In genomic region chr13:14613553-14613952, GRCm38 (mm10) we compare ENCODE assay signal across 8 mouse cellular contexts. TPM values are rescaled to one million over a fixed set of nuclear protein-coding genes. Genes with fewer than 3 reads are reported as not detected.
DNase-seq lines count a peak whose midpoint lies in the region; ATAC-seq and TF ChIP-seq lines count a peak whose summit lies in the region.

No protein-coding gene starts in this region.

- peak overlapping the region; percentile 91 for H3K4me3 ChIP-seq in kidney, postnatal 0 days (replicated peaks; ENCODE audit: low read depth, low read length)
- peak overlapping the region; percentile 99 for H3K4me3 ChIP-seq in bone marrow macrophage, adult 2 months (ENCODE audit: insufficient read depth, low read length)
- H3K4me3 ChIP-seq in intestine, embryonic 14.5 days (ENCODE audit: low read depth, low read length): peak overlapping the region; percentile 97

- H3K36me3 ChIP-seq in kidney, postnatal 0 days (ENCODE audit: insufficient read depth, low read length): peaks cover 14% of the 10 kb centered on the region; the same call in 1 of the 2 replicates
- peaks cover 37% of the 10 kb centered on the region for H3K36me3 ChIP-seq in intestine, embryonic 14.5 days (ENCODE audit: control insufficient read depth, insufficient read depth, low read length)

- peak overlapping the region; percentile 66 for H3K27ac ChIP-seq in kidney, postnatal 0 days
- peak overlapping the region; percentile 67 for H3K27ac ChIP-seq in bone marrow macrophage, adult 2 months (ENCODE audit: insufficient read depth, low read depth, low read length)
- peak overlapping the region; percentile 60; the same call in 1 of the 2 replicates for H3K27ac ChIP-seq in intestine, embryonic 14.5 days (ENCODE audit: low read depth)

- under 1% methylated on average over 9 of the region's 9 CpGs for WGBS in kidney, postnatal 0 days
- 1% methylated on average over 9 of the region's 9 CpGs for WGBS in intestine, embryonic 14.5 days

- H3K4me2 ChIP-seq in kidney, postnatal 0 days (ENCODE audit: low read length): peak overlapping the region; percentile 63
- H3K4me2 ChIP-seq in intestine, embryonic 14.5 days (ENCODE audit: low read length): peak overlapping the region; percentile 60

- H3K9me3 ChIP-seq in kidney, postnatal 0 days (replicated peaks; ENCODE audit: low read length): no peaks in the 10 kb centered on the region
- no peaks in the 10 kb centered on the region for H3K9me3 ChIP-seq in intestine, embryonic 14.5 days (ENCODE audit: control insufficient read depth, low read length)

- H3K27me3 ChIP-seq in kidney, postnatal 0 days (ENCODE audit: insufficient read depth, low read length): no peaks in the 10 kb centered on the region
- H3K27me3 ChIP-seq in intestine, embryonic 14.5 days (replicated peaks; ENCODE audit: control insufficient read depth, insufficient read depth, low read length): no peaks in the 10 kb centered on the region

- TF ChIP-seq CTCF in kidney, postnatal 0 days (IDR thresholded peaks at IDR 0.05; ENCODE audit: low read depth): no peak
- TF ChIP-seq CTCF in bone marrow macrophage, adult 2 months (IDR thresholded peaks at IDR 0.05; ENCODE audit: low read depth, low read length): no peak

- DNase-seq in kidney, postnatal 0 days (ENCODE audit: low spot score): peak; percentile 14
- no peak for DNase-seq in kidney, postnatal 14 days
- DNase-seq in intestine, embryonic 14.5 days (ENCODE audit: low spot score): no peak
- peak; percentile 75 for DNase-seq in naive thymus-derived CD4-positive, alpha-beta T cell, adult 2 months (ENCODE audit: low read depth)
- DNase-seq in layer of hippocampus, postnatal 36 days: no peak
- no peak for DNase-seq in adrenal gland, postnatal 36 days
- no peak for DNase-seq in cerebellum, adult 8-10 months

- ATAC-seq in kidney, postnatal 0 days (replicated peaks; ENCODE audit: low FRiP score, low read depth): no peak
- no peak for ATAC-seq in intestine, embryonic 14.5 days (replicated peaks; ENCODE audit: low FRiP score, low TSS enrichment, low read depth)

- TF ChIP-seq POLR2A in bone marrow macrophage, adult 2 months (IDR thresholded peaks at IDR 0.05; ENCODE audit: borderline replicate concordance, low read depth, low read length): no peak

- no peaks in the 10 kb centered on the region; the same call in 1 of the 2 replicates for H3K4me1 ChIP-seq in kidney, postnatal 0 days (replicated peaks; ENCODE audit: insufficient read depth, low read length)
- peaks cover 4% of the 10 kb centered on the region; the same call in 1 of the 2 replicates for H3K4me1 ChIP-seq in bone marrow macrophage, adult 2 months (ENCODE audit: control insufficient read depth, insufficient read depth, low read length)
- no peaks in the 10 kb centered on the region for H3K4me1 ChIP-seq in intestine, embryonic 14.5 days (replicated peaks; ENCODE audit: control insufficient read depth, insufficient read depth, low read length)

- peak overlapping the region; percentile 79 for H3K9ac ChIP-seq in kidney, postnatal 0 days (ENCODE audit: low read depth, low read length)
- H3K9ac ChIP-seq in intestine, embryonic 14.5 days (ENCODE audit: low read length): peak overlapping the region; percentile 93

RNA-seq across cellular contexts. Expression of gene Psma2, which starts 0.5 kb away (rescaled TPM):
- 197 and 208 TPM in 2 replicates for polyA plus RNA-seq in kidney, postnatal 0 days (2015; fragmentation: Nextera tagmentation; extraction: Ambion mirVana)
- polyA plus RNA-seq in bone marrow macrophage, adult 2 months (2012; ENCODE audit: insufficient read depth, insufficient read length, missing spikeins): 71.3 and 77.2 TPM in 2 replicates
- polyA plus RNA-seq in intestine, embryonic 14.5 days (2014; fragmentation: Nextera tagmentation; extraction: Ambion mirVana): 202 and 205 TPM in 2 replicates
- 10 to 100 TPM; 63.1 to 66.8 TPM for total RNA-seq in layer of hippocampus, postnatal 36 days (2021)
- total RNA-seq in adrenal gland, postnatal 36 days (2021): 100 to 1,000 TPM; 104 to 113 TPM

RNA-seq across cellular contexts. Expression of gene Mrpl32, which starts 0.6 kb away (rescaled TPM):
- 151 and 152 TPM in 2 replicates for polyA plus RNA-seq in kidney, postnatal 0 days (2015; fragmentation: Nextera tagmentation; extraction: Ambion mirVana)
- polyA plus RNA-seq in bone marrow macrophage, adult 2 months (2012; ENCODE audit: insufficient read depth, insufficient read length, missing spikeins): 55.6 and 68.4 TPM in 2 replicates
- polyA plus RNA-seq in intestine, embryonic 14.5 days (2014; fragmentation: Nextera tagmentation; extraction: Ambion mirVana): 113 and 121 TPM in 2 replicates
- 10 to 100 TPM; 27.6 to 35.0 TPM for total RNA-seq in layer of hippocampus, postnatal 36 days (2021)
- total RNA-seq in adrenal gland, postnatal 36 days (2021): 10 to 100 TPM; 60.2 to 66.1 TPM

RNA-seq across cellular contexts. Expression of gene AW209491, which starts 16.4 kb away (rescaled TPM):
- 20.9 and 23.6 TPM in 2 replicates for polyA plus RNA-seq in kidney, postnatal 0 days (2015; fragmentation: Nextera tagmentation; extraction: Ambion mirVana)
- 6.6 and 9.4 TPM in 2 replicates for polyA plus RNA-seq in bone marrow macrophage, adult 2 months (2012; ENCODE audit: insufficient read depth, insufficient read length, missing spikeins)
- polyA plus RNA-seq in intestine, embryonic 14.5 days (2014; fragmentation: Nextera tagmentation; extraction: Ambion mirVana): 27.9 and 32.2 TPM in 2 replicates
- 10 to 100 TPM; 20.6 to 21.4 TPM for total RNA-seq in layer of hippocampus, postnatal 36 days (2021)
- 10 to 100 TPM; 19.2 to 19.5 TPM for total RNA-seq in adrenal gland, postnatal 36 days (2021)

Comparison
In these comparisons a context has a peak if more than half of its experiments do, and no peak if none do; other contexts are left out.
1. DNase-seq: peak in kidney, postnatal 0 days (single experiment) and naive thymus-derived CD4-positive, alpha-beta T cell, adult 2 months (single experiment); none in kidney, postnatal 14 days (single experiment), intestine, embryonic 14.5 days (single experiment), layer of hippocampus, postnatal 36 days (0 of 2), adrenal gland, postnatal 36 days (0 of 2) and cerebellum, adult 8-10 months (single experiment).
2. Peak in every context shown above with its lines, with median percentiles within 50 percentile points of each other: H3K27ac ChIP-seq and H3K4me3 ChIP-seq.